In the genomic region with DNA sequence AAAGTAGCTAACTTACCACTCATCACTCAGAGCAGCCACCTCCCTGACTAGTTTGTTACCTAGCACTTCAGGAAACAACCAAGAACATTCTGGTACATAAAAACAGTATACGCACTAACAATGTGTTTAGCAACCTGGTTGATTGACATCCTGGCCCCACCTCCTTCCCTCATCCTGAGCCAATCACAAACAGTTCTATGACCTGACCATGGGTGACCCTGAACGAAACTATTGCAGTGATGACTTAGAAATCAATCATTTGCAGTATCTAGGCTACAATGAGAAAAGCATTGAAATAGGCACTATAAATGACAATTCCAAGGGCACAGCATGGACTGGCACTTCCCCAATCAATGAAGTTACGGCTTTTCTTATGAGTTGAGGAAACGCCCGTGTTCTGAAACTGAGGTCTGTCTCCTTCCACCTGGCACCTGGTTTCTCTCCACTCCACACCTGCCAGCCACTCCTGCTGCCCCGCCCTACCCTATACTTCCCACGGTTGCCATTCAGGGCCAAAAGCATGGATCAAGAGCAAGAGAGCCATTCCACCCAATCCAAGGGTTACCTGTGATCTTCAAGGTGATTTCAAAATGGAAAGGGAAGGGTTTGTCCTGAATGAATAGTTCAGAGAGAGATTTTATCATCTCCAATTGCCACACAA, we compare ENCODE assay signal across 18 mouse cellular contexts.
"Had no signal": no experiment of that assay in that cellular context is flagged by ENCODE, and none has a peak within 500 bp of the region (broad histone marks: within the 10 kb centered on the region; RNA-seq: fewer than 3 reads in every experiment).

No protein-coding gene starts in this region.

- H3K4me2 ChIP-seq: limb, embryonic 13.5 days; liver, embryonic 15.5 days; midbrain, embryonic 11.5 days had no signal

- H3K4me1 ChIP-seq: liver, embryonic 15.5 days had no signal

- H3K36me3 ChIP-seq: limb, embryonic 10.5 days; limb, embryonic 13.5 days; liver, embryonic 15.5 days had no signal

- H3K9ac ChIP-seq: limb, embryonic 13.5 days; liver, embryonic 15.5 days had no signal

- DNase-seq: kidney, adult 18-20 months; kidney, adult 9 months; kidney, postnatal 14 days; kidney, postnatal 4 days; layer of hippocampus, adult 9-11 months; liver; lung, adult 2 months; lung, postnatal 14 days; lung, postnatal 4 days; midbrain, embryonic 14.5 days; right cerebral cortex, postnatal 25 days; thymus, adult 18-20 months; thymus, postnatal 4 days had no signal

- H3K27ac ChIP-seq: layer of hippocampus, adult 2 months; limb, embryonic 10.5 days; limb, embryonic 13.5 days; liver, embryonic 15.5 days had no signal

- H3K27me3 ChIP-seq: limb, embryonic 13.5 days; liver, embryonic 15.5 days had no signal

- H3K4me3 ChIP-seq: layer of hippocampus, adult 2 months; limb, embryonic 10.5 days; limb, embryonic 13.5 days; liver, embryonic 15.5 days had no signal

- H3K9me3 ChIP-seq: limb, embryonic 10.5 days; limb, embryonic 13.5 days; liver, embryonic 15.5 days had no signal
